23 mouse cellular contexts compared by ENCODE assay signal in the genomic region with DNA sequence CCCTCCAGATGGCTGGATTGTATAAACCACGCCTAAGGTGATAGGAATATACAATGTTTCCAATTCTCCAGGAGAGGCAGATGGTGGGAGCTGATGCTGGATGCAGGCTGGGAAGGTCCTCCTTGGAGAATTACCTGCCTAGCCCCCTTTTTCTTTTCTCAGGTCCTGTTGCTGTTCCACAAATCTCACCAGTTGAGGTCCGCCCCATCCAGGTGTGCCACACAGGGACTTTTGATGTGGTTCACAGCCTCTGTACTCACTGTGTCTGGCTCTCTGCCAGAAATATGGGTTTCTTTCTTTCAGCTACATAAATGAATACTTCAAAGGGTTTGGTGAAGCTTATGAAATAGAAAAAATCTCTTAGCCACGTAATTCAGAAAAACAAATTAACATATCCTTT. TPM values are rescaled to one million over a fixed set of nuclear protein-coding genes. Genes with fewer than 3 reads are reported as not detected.
DNase-seq lines count a peak whose midpoint lies in the region; ATAC-seq and TF ChIP-seq lines count a peak whose summit lies in the region.
"Had no signal": no experiment of that assay in that cellular context is flagged by ENCODE, and none has a peak within 500 bp of the region (broad histone marks: within the 10 kb centered on the region; RNA-seq: fewer than 3 reads in every experiment).

No protein-coding gene starts in this region.

- no peak overlapping the region for H3K9ac ChIP-seq in lung, embryonic 14.5 days
- H3K9ac ChIP-seq in forebrain, postnatal 0 days, result no peak overlapping the region
- H3K9ac ChIP-seq: heart, embryonic 12.5 days; hindbrain, embryonic 14.5 days; liver, embryonic 15.5 days; midbrain, embryonic 15.5 days had no signal

- no peaks in the 10 kb centered on the region; the same call in 1 of the 2 replicates for H3K4me1 ChIP-seq in lung, embryonic 14.5 days (ENCODE audit: insufficient read depth)
- H3K4me1 ChIP-seq in lung, adult 2 months (ENCODE audit: control insufficient read depth, insufficient read depth, low read length), result no peaks in the 10 kb centered on the region; the same call in 1 of the 2 replicates
- peaks cover 24% of the 10 kb centered on the region for H3K4me1 ChIP-seq in thymus, adult 2 months (replicated peaks; ENCODE audit: control insufficient read depth, insufficient read depth, low read length)
- no peaks in the 10 kb centered on the region for H3K4me1 ChIP-seq in forebrain, postnatal 0 days (ENCODE audit: insufficient read depth)
- H3K4me1 ChIP-seq in limb, embryonic 10.5 days, result peaks cover 14% of the 10 kb centered on the region

- H3K27me3 ChIP-seq in lung, embryonic 14.5 days (ENCODE audit: insufficient read depth, low read length), result peaks cover 12% of the 10 kb centered on the region
- peaks cover 12% of the 10 kb centered on the region; the same call in 1 of the 2 replicates for H3K27me3 ChIP-seq in thymus, adult 2 months (ENCODE audit: control insufficient read depth, insufficient read depth, low read length)
- no peaks in the 10 kb centered on the region for H3K27me3 ChIP-seq in forebrain, postnatal 0 days (ENCODE audit: insufficient read depth, low read length)
- H3K27me3 ChIP-seq in limb, embryonic 10.5 days (ENCODE audit: low read depth, poor library complexity, severe bottlenecking), result peaks cover 32% of the 10 kb centered on the region

- H3K36me3 ChIP-seq in lung, embryonic 14.5 days (ENCODE audit: insufficient read depth), result no peaks in the 10 kb centered on the region
- no peaks in the 10 kb centered on the region for H3K36me3 ChIP-seq in thymus, adult 2 months (ENCODE audit: control insufficient read depth, insufficient read depth, low read length)
- H3K36me3 ChIP-seq in forebrain, postnatal 0 days (ENCODE audit: insufficient read depth), result no peaks in the 10 kb centered on the region
- no peaks in the 10 kb centered on the region for H3K36me3 ChIP-seq in limb, embryonic 10.5 days
- H3K36me3 ChIP-seq: heart, embryonic 12.5 days; liver, embryonic 15.5 days; midbrain, embryonic 15.5 days had no signal

- H3K27ac ChIP-seq in lung, embryonic 14.5 days (ENCODE audit: low read depth), result no peak overlapping the region
- no peak overlapping the region for H3K27ac ChIP-seq in thymus, adult 2 months (ENCODE audit: control insufficient read depth, insufficient read depth, low read length)
- H3K27ac ChIP-seq in forebrain, postnatal 0 days (ENCODE audit: low read depth, low read length), result no peak overlapping the region
- H3K27ac ChIP-seq in limb, embryonic 10.5 days, result no peak overlapping the region
- H3K27ac ChIP-seq: hindbrain, embryonic 14.5 days; liver, embryonic 15.5 days; macrophage; midbrain, embryonic 15.5 days had no signal

- DNase-seq in lung, embryonic 14.5 days, result peak; percentile 67
- no peak for DNase-seq in lung, adult 2 months
- peak; percentile 94 for DNase-seq in CD4-positive helper T cell, adult 2 months (ENCODE audit: low read depth, low spot score)
- DNase-seq in brain, embryonic 14.5 days (ENCODE audit: low read depth), result peak; percentile 20
- peak; percentile 82 for DNase-seq in thymus, adult 2 months
- DNase-seq in forebrain, postnatal 0 days, result no peak
- DNase-seq in limb, embryonic 10.5 days (ENCODE audit: low spot score), result no peak
- DNase-seq in layer of hippocampus, postnatal 14 days (ENCODE audit: low spot score in 2 of 2), result no peak
- DNase-seq: kidney, postnatal 10 days; spleen, adult 18-20 months had no signal

- no peak overlapping the region for H3K4me3 ChIP-seq in lung, embryonic 14.5 days (ENCODE audit: low read depth, low read length)
- no peak overlapping the region for H3K4me3 ChIP-seq in lung, adult 2 months (replicated peaks; ENCODE audit: extremely low read depth, low read depth, low read length)
- H3K4me3 ChIP-seq in thymus, adult 2 months (ENCODE audit: control insufficient read depth, insufficient read depth, low read length), result no peak overlapping the region
- no peak overlapping the region for H3K4me3 ChIP-seq in forebrain, postnatal 0 days (ENCODE audit: low read depth, low read length)
- no peak overlapping the region for H3K4me3 ChIP-seq in limb, embryonic 10.5 days
- H3K4me3 ChIP-seq: erythroblast, embryonic 14.5 days; heart, embryonic 12.5 days; liver, embryonic 15.5 days; midbrain, embryonic 15.5 days had no signal

- 51% methylated on average over 3 of the region's 3 CpGs for WGBS in lung, embryonic 14.5 days
- WGBS in lung, adult 2 months, result 57% methylated on average over 3 of the region's 3 CpGs
- WGBS in thymus, adult 2 months, result 23% methylated on average over 3 of the region's 3 CpGs
- 55% methylated on average over 3 of the region's 3 CpGs for WGBS in forebrain, postnatal 0 days
- 87% methylated on average over 3 of the region's 3 CpGs for WGBS in limb, embryonic 10.5 days

- no peak for TF ChIP-seq POLR2A in lung, adult 2 months (IDR thresholded peaks at IDR 0.05; ENCODE audit: borderline replicate concordance, extremely low read depth, low read depth, low read length)
- no peak for TF ChIP-seq POLR2A in brain, embryonic 14.5 days (IDR thresholded peaks at IDR 0.05; ENCODE audit: borderline replicate concordance, extremely low read depth, insufficient read depth, insufficient read length, poor library complexity, severe bottlenecking)
- TF ChIP-seq POLR2A in thymus, adult 2 months (IDR thresholded peaks at IDR 0.05; ENCODE audit: control insufficient read depth, extremely low read depth, insufficient read depth, low read length, poor library complexity), result no peak

- no peak overlapping the region for H3K4me2 ChIP-seq in lung, embryonic 14.5 days
- H3K4me2 ChIP-seq in forebrain, postnatal 0 days (ENCODE audit: low read depth), result no peak overlapping the region
- H3K4me2 ChIP-seq: heart, embryonic 12.5 days; hindbrain, embryonic 14.5 days; liver, embryonic 15.5 days; midbrain, embryonic 15.5 days had no signal

- ATAC-seq in lung, embryonic 14.5 days (ENCODE audit: insufficient read depth), result no peak
- no peak for ATAC-seq in forebrain, postnatal 0 days
- ATAC-seq: forebrain, embryonic 14.5 days; intestine, postnatal 0 days; midbrain, embryonic 15.5 days had no signal

- no peak for TF ChIP-seq CTCF in lung, embryonic 14.5 days (IDR thresholded peaks at IDR 0.05; ENCODE audit: low read depth)
- TF ChIP-seq CTCF in lung, adult 2 months (IDR thresholded peaks at IDR 0.05; ENCODE audit: insufficient read depth, low read length), result no peak
- no peak for TF ChIP-seq CTCF in brain, embryonic 14.5 days (IDR thresholded peaks at IDR 0.05; ENCODE audit: borderline replicate concordance, extremely low read depth, insufficient read depth, insufficient read length)
- no peak for TF ChIP-seq CTCF in thymus, adult 2 months (IDR thresholded peaks at IDR 0.05; ENCODE audit: borderline replicate concordance, control insufficient read depth, extremely low read depth, insufficient read depth, low read length, poor library complexity)
- TF ChIP-seq CTCF in forebrain, postnatal 0 days (IDR thresholded peaks at IDR 0.05; ENCODE audit: low read depth), result no peak

- no peaks in the 10 kb centered on the region for H3K9me3 ChIP-seq in lung, embryonic 14.5 days (ENCODE audit: low read depth, low read length)
- no peaks in the 10 kb centered on the region for H3K9me3 ChIP-seq in forebrain, postnatal 0 days (ENCODE audit: low read length)
- no peaks in the 10 kb centered on the region for H3K9me3 ChIP-seq in limb, embryonic 10.5 days (replicated peaks)
- H3K9me3 ChIP-seq: heart, embryonic 12.5 days; liver, embryonic 15.5 days; midbrain, embryonic 15.5 days had no signal

RNA-seq across cellular contexts. Expression of gene Ptpre, which starts 5.0 kb away (rescaled TPM):
- 2.3 and 2.5 TPM in 2 replicates for polyA plus RNA-seq in lung, embryonic 14.5 days (2014; fragmentation: Nextera tagmentation; extraction: Ambion mirVana)
- polyA plus RNA-seq in lung, adult 2 months (2012; rRNA removed), result 17.1 and 21.4 TPM in 2 replicates
- 3.3 and 6.7 TPM in 2 replicates for polyA plus RNA-seq in brain, embryonic 14.5 days (2012; rRNA removed)
- 19.7 and 19.9 TPM in 2 replicates for polyA plus RNA-seq in thymus, adult 2 months (2012; rRNA removed)
- total RNA-seq in forebrain, postnatal 0 days (2014; rRNA removed), result 9.6 and 10.9 TPM in 2 replicates
- polyA plus RNA-seq in forebrain, postnatal 0 days (2015; fragmentation: Nextera tagmentation; extraction: Ambion mirVana), result 3.2 and 6.9 TPM in 2 replicates
- polyA plus RNA-seq in limb, embryonic 10.5 days (2016; fragmentation: Nextera tagmentation; extraction: Ambion mirVana), result 0.58 and 0.64 TPM in 2 replicates
- 10 to 100 TPM; 55.2 to 55.7 TPM for total RNA-seq in layer of hippocampus, postnatal 14 days (2021)

RNA-seq across cellular contexts. Expression of gene Clrn3, which starts 13.8 kb away (rescaled TPM):
- not detected in 2 replicates for polyA plus RNA-seq in lung, embryonic 14.5 days (2014; fragmentation: Nextera tagmentation; extraction: Ambion mirVana)
- polyA plus RNA-seq in lung, adult 2 months (2012; rRNA removed), result 0.12 TPM in 1 of 2 replicates, not detected in the other
- polyA plus RNA-seq in brain, embryonic 14.5 days (2012; rRNA removed), result not detected in 2 replicates
- polyA plus RNA-seq in thymus, adult 2 months (2012; rRNA removed), result 0.34 and 0.58 TPM in 2 replicates
- 0.10 TPM in 1 of 2 replicates, not detected in the other for total RNA-seq in forebrain, postnatal 0 days (2014; rRNA removed)
- not detected in 2 replicates for polyA plus RNA-seq in forebrain, postnatal 0 days (2015; fragmentation: Nextera tagmentation; extraction: Ambion mirVana)
- polyA plus RNA-seq in limb, embryonic 10.5 days (2016; fragmentation: Nextera tagmentation; extraction: Ambion mirVana), result not detected in 2 replicates
- not detected for total RNA-seq in layer of hippocampus, postnatal 14 days (2021)
- total RNA-seq: granulocyte monocyte progenitor cell, adult 5-6 weeks; heart, postnatal 25 days; layer of hippocampus, adult 8-10 months; left cerebral cortex, adult 8-10 months had no signal
- polyA plus RNA-seq: erythroblast, embryonic 14.5 days; forebrain, embryonic 14.5 days; heart, embryonic 12.5 days; hindbrain, embryonic 14.5 days; macrophage; midbrain, embryonic 15.5 days; neural tube, embryonic 11.5 days had no signal

Comparison
In these comparisons a context has a peak if more than half of its experiments do, and no peak if none do; other contexts are left out.
1. DNase-seq: peak in lung, embryonic 14.5 days (single experiment), CD4-positive helper T cell, adult 2 months (single experiment), brain, embryonic 14.5 days (single experiment) and thymus, adult 2 months (single experiment); none in lung, adult 2 months (single experiment), forebrain, postnatal 0 days (single experiment), limb, embryonic 10.5 days (single experiment) and layer of hippocampus, postnatal 14 days (0 of 2).